Mouse (Mus musculus) cerebellum, adult 18-20 months (tissue): ENCODE measurements around the gene Dpp3.
A peak's percentile ranks its signal among the peaks of the same experiment; 100 is the strongest.
"Not testable (repeated sequence)": the region's sequence is repeated elsewhere in the genome, so short reads cannot be mapped to it uniquely, and the experiment has no call there.

ENCODE experiments used
- DNase-seq, 2 experiments: peaks; one replicate each; pipeline ENCODE4 v3.0.0; 2021

Gene Dpp3

DNA sequence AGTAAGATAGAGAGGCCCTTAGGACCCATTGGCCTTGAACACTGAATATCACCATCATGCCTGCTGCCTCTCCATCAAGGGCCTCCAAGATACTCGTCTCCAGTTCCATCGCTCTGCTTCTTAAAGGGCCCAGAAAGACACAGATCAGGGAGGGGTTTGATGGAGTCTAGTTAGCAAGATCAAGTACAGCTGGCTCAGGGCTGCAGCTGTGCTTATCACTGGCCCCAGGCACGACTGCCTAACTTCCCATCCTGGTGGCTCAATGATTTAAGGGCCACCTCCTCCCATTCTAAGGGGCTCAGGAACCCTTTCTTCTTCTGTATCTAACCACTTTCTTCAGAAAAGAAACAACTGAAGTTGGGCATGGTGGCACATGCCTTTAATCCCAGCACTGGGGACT is 36.3 kb downstream of the Dpp3 start:
- DNase-seq, result no peak

DNA sequence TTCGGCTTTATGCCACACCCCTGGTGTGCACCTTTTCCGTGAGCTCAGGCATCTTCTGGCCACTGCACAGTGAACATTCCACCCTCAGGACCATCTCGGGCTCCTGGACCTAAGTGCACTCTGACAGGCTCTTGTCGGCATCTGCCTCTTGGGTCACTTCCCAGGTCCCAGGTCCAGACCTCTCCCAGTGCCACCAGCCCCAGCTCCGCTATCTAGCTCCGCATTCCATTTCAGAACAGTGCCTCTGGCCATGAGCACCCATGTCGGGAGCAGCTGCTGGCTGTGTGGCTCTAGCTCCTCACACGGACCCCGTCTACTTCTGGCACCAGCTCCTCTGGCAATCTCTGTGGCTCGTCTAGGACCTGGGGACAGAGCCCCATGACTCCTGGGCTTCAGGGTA is 38.3 kb downstream of the Dpp3 start:
- no peak for DNase-seq

GRCm38 (mm10) chr19:4883961-4884360 is 44.1 kb downstream of the Dpp3 start:
- no peak for DNase-seq

DNA sequence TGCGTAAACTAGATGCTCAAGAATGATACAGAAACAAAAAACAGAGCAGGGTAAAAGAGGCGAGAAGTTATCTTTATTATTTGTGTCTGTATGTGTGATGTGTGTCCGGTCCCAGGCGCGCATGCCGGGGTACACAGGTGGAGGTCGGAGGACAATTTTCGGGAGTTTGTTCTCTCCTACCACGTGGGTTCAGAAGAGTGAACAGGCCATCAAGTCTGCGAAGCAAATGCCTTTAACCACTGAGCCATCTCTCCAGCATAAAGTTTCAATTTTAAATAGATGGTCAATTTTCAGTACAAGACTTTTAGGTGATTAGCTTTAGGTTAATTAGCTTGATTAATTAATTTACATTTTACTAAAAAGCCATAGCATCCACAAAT is 48.8 kb downstream of the Dpp3 start:
- DNase-seq, result no peak

DNA sequence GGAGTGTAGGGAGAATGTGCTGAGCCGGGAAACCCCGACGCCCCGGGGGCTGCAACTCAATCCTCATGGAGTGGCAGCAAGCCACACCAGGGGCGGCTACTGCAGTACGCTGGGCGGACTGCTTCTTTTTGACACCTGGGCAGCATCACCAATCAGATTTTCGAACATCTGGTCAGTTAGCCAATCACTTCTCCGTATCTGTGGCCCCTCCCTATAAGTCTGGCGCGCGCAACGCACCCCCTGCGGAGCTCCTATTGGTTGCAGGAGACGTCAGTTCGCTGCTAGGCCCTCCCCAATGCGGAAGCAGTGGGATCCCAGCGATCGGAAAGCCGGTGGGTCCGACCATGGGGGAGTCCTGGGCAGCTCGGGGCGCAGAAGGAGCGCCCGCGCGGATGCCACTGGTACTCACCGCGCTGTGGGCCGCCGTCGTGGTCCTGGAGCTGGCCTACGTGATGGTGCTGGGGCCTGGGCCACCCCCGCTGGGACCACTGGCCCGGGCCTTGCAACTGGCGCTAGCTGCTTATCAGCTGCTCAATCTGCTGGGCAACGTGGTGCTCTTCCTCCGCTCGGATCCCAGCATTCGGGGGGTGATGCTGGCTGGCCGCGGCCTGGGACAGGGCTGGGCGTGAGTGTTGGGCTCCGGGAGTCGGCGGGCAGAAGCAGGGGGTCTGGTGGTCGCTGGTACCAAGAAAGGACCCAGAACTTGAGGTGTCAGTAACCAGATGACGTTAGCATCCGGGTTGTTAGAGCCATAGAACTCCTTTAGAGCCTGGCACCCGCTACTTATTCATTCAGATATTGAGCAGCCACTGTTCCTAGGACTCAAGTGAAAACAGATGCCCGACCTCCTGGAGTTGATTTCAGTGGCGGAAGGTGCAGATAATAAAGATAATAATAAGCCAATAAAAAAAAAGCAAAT is 49.4 kb downstream of the Dpp3 start, which contains the start of gene Zdhhc24:
Gene Zdhhc24, plus strand, starts transcription at position 264 of the 919 bp plus-strand sequence.
- peak; percentile 93 to 95 for DNase-seq

GRCm38 (mm10) chr19:4877785-4878184 is 50.3 kb downstream of the Dpp3 start, which contains the start of gene Actn3:
TSS of gene Actn3 (minus strand) at chr19:4877909.
- no peak for DNase-seq

GRCm38 (mm10) chr19:4876755-4877154 is 51.3 kb downstream of the Dpp3 start:
- no peak for DNase-seq

- no peak for DNase-seq
These were observed 51.8 kb downstream of the Dpp3 start for GRCm38 (mm10) chr19:4876241-4876640.

DNA sequence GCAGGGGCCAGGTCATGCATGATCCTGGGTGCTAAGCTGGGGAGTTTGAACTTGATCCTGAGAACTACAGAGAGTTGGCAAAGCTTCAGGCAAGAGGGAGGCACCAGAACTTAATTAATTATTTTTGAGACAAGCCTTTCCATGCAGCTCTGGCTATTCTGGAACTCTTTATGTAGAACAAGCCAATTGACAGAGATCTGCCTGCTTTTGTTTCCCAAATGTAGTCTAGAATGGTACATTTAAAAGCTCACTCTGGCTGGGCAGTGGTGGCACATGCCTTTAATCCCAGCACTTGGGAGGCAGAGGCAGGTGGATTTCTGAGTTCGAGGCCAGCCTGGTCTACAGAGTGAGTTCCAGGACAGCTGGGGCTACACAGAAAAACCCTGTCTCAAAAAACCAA is 53.5 kb downstream of the Dpp3 start:
- not testable (repeated sequence) for DNase-seq

GRCm38 (mm10) chr19:4865147-4865546 is 62.9 kb downstream of the Dpp3 start:
- peak in 1 of 2 experiments; percentile 33 for DNase-seq

GRCm38 (mm10) chr19:4863048-4863447 is 65.0 kb downstream of the Dpp3 start:
- DNase-seq, result no peak

DNA sequence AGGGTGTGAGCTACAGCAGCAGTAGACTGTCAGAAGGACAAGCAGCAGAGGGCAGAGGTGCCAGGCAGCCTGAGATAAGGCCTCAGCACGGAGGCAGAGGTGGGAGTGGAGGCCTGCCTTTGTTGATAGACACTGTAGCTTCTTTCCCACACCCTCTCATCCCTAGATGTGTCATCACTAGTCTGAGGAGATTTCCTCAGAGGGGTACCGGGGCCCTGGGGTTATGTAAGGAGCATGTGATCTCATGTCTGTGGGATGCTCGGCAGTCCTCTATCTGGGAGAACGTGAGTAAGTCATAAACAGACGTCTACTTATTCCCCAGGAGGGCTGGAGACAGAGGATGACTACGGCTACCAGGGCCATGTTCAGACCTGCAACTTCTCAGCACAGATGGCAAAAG is 69.0 kb downstream of the Dpp3 start:
- no peak for DNase-seq
